Mouse (Mus musculus) thymus, postnatal 4 days (tissue): ENCODE measurements around the gene Atp2c1.

Experiments used
- DNase-seq: peaks from one replicate; pipeline ENCODE4 v3.0.0; 2021

Atp2c1 gene

GRCm38 (mm10) chr9:105527219-105527618 is at the start of gene Atp2c1:
Gene Atp2c1, minus strand, starts transcription at chr9:105527319.
- DNase-seq, result no peak

- no peak for DNase-seq
Measured at GRCm38 (mm10) chr9:105557452-105557851, 30.3 kb upstream of the Atp2c1 start.

- DNase-seq, result no peak
Measured at GRCm38 (mm10) chr9:105556141-105556735, 29.1 kb upstream of the Atp2c1 start.

- DNase-seq, result no peak
Measured at GRCm38 (mm10) chr9:105554439-105554807, 27.3 kb upstream of the Atp2c1 start.

- no peak for DNase-seq
Measured at GRCm38 (mm10) chr9:105553629-105554438, 26.7 kb upstream of the Atp2c1 start.

- DNase-seq, result no peak
Measured at GRCm38 (mm10) chr9:105551407-105551806, 24.3 kb upstream of the Atp2c1 start.

- no peak for DNase-seq
Measured at GRCm38 (mm10) chr9:105549096-105549495, 22.0 kb upstream of the Atp2c1 start.

- no peak for DNase-seq
Measured at GRCm38 (mm10) chr9:105544013-105544750, 17.1 kb upstream of the Atp2c1 start.

- no peak for DNase-seq
Measured at GRCm38 (mm10) chr9:105537473-105537872, 10.4 kb upstream of the Atp2c1 start.

- DNase-seq, result no peak
Measured at GRCm38 (mm10) chr9:105536877-105537276, 9.8 kb upstream of the Atp2c1 start.

GRCm38 (mm10) chr9:105525355-105525754 is 1.8 kb downstream of the Atp2c1 start:
- no peak for DNase-seq

GRCm38 (mm10) chr9:105523038-105523437 is 4.1 kb downstream of the Atp2c1 start:
- no peak for DNase-seq

- DNase-seq, result no peak
Measured at GRCm38 (mm10) chr9:105522063-105522462, 5.1 kb downstream of the Atp2c1 start.

- no peak for DNase-seq
Measured at GRCm38 (mm10) chr9:105520776-105521552, 6.2 kb downstream of the Atp2c1 start.

- no peak for DNase-seq
Measured at GRCm38 (mm10) chr9:105519278-105519883, 7.7 kb downstream of the Atp2c1 start.

- no peak for DNase-seq
Measured at GRCm38 (mm10) chr9:105503690-105504089, 23.4 kb downstream of the Atp2c1 start.

GRCm38 (mm10) chr9:105502389-105502788 is 24.7 kb downstream of the Atp2c1 start:
- DNase-seq, result no peak

- DNase-seq, result peak; percentile 50
Measured at GRCm38 (mm10) chr9:105495316-105496174, 31.6 kb downstream of the Atp2c1 start.

- DNase-seq, result peak; percentile 97
Measured at GRCm38 (mm10) chr9:105494553-105495315, 32.4 kb downstream of the Atp2c1 start.

GRCm38 (mm10) chr9:105492744-105493143 is 34.4 kb downstream of the Atp2c1 start:
- DNase-seq, result no peak

GRCm38 (mm10) chr9:105488363-105488762 is 38.8 kb downstream of the Atp2c1 start:
- no peak for DNase-seq
